Mouse (Mus musculus) heart, adult 10 weeks (tissue): ENCODE results near the gene Gm21677. TPM values are rescaled to one million over a fixed set of nuclear protein-coding genes. Genes with fewer than 3 reads are reported as not detected.

Source experiments
- polyA plus RNA-seq: library from polyadenylated mRNA; stranded (reverse); fragments of 350-450 nt; fragmentation: Illumina TruSeq; extraction: RNeasy Lipid Tissue Mini Kit (QIAGEN cat#74804); gene quantifications from one replicate; pipeline ENCODE4 v1.2.3, GENCODE M21; 2014; ENCODE audit warnings: low read depth, low replicate concordance

Gm21677 gene
- not detected for polyA plus RNA-seq

GRCm38 (mm10) chrY:3306349-3306748 is at the start of gene Gm21677:
Gm21677 (minus strand) TSS chrY:3306449.

DNA sequence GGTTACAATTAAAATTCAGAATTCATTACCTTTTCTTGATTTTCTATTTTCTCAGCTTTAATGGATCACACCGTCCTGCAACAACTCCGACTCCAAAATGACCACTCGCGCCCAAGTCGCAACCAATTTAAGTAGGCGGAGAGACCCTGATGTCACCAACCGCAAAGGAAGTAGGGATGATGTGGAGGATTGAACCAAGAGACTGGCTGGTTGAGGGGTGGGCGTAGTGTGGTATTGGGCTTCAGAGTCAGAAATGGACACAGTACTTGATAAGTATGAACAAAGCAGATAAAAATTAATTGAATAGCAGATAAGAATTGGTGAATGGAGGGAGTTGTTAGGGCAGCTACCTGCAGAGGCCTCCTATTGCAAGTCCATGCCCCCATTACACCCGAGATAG is 39.0 kb upstream of the Gm21677 start, which contains the start of gene Gm21693:
Gene Gm21693, minus strand, starts transcription at position 101 of the 400 bp plus-strand sequence.

Other genes starting within 250 kb of the Gm21677 start
- gene Gm21693, start 38.9 kb upstream of the Gm21677 start, polyA plus RNA-seq = not detected
- not detected for gene Gm21704, start 103.7 kb upstream of the Gm21677 start, polyA plus RNA-seq
- not detected for gene Gm21708, start 103.7 kb upstream of the Gm21677 start, polyA plus RNA-seq